Mouse (Mus musculus): ENCODE measurements at regions not wholly inside any gene's neighbourhood (a gene's known extent, or its start where the extent isn't known, plus 50 kb on each side); places are given as distances from the start of the nearest gene placed in this dataset.

GRCm38 (mm10) chr10:98577040-98577439 is 337.2 kb upstream of the Atp2b1 start:
- TF ChIP-seq CTCF (IDR thresholded peaks at IDR 0.05; ENCODE audit: low read depth, low read length): no peak
- no peak for TF ChIP-seq POLR2AphosphoS5 (IDR thresholded peaks at IDR 0.05; ENCODE audit: insufficient replicate concordance, low read depth, low read length)
- no peak for TF ChIP-seq GATA1 (IDR thresholded peaks at IDR 0.05; ENCODE audit: borderline replicate concordance, low read length)
- TF ChIP-seq TAL1 (conservative IDR thresholded peaks at IDR 0.05; ENCODE audit: low read depth, low read length): no peak
- TF ChIP-seq GATA2 (IDR thresholded peaks at IDR 0.05; ENCODE audit: borderline replicate concordance, low read depth, low read length): no peak
